Mouse (Mus musculus) limb, embryonic 14.5 days (tissue): ENCODE data around the gene Aaas. TPM values are rescaled to one million over a fixed set of nuclear protein-coding genes. Genes with fewer than 3 reads are reported as not detected.
A peak's percentile ranks its signal among the peaks of the same experiment; 100 is the strongest.

ENCODE experiments used
- ATAC-seq: fragments of 200-750 bp; cut with Nextera tagmentation; 2 replicates; pipeline ENCODE4 v1.8.0; 2017; ENCODE audit warnings: low read depth, moderate number of reproducible peaks, moderate TSS enrichment; ENCODE audit not compliant: low FRiP score
- DNase-seq: peaks from one replicate; pipeline ENCODE4 v3.0.0-alpha.2; 2015; ENCODE audit warnings: low spot score
- H3K27ac ChIP-seq: fragments of 300-500 bp; sonication (generic); replicated peaks from 2 replicates; pipeline ENCODE4 v1.5.1; 2014; ENCODE audit warnings: low read depth, mild to moderate bottlenecking, low read length, moderate library complexity, mixed read lengths
- H3K27me3 ChIP-seq: fragments of 300-500 bp; sonication (generic); 2 replicates; pipeline ENCODE4 v1.6.1; 2014; ENCODE audit warnings: low read length, mixed read lengths; ENCODE audit not compliant: control insufficient read depth, insufficient read depth
- H3K36me3 ChIP-seq: fragments of 300-500 bp; sonication (generic); 2 replicates; pipeline ENCODE4 v1.6.1; 2014; ENCODE audit warnings: mild to moderate bottlenecking, low read length, moderate library complexity, mixed read lengths; ENCODE audit not compliant: control insufficient read depth, insufficient read depth
- H3K4me1 ChIP-seq: fragments of 300-500 bp; sonication (generic); 2 replicates; pipeline ENCODE4 v1.6.1; 2014; ENCODE audit warnings: antibody characterized with exemption, low read length, mixed read lengths; ENCODE audit not compliant: control insufficient read depth, insufficient read depth
- H3K4me2 ChIP-seq: fragments of 300-500 bp; sonication (generic); replicated peaks from 2 replicates; pipeline ENCODE4 v1.6.1; 2014; ENCODE audit warnings: low read depth, mild to moderate bottlenecking, low read length, moderate library complexity; ENCODE audit not compliant: severe bottlenecking
- H3K4me3 ChIP-seq: fragments of 300-500 bp; sonication (generic); replicated peaks from 2 replicates; pipeline ENCODE4 v1.5.1; 2014; ENCODE audit warnings: low read length
- H3K9ac ChIP-seq: fragments of 300-500 bp; sonication (generic); 2 replicates; pipeline ENCODE4 v1.6.1; 2014; ENCODE audit warnings: mild to moderate bottlenecking, low read depth, low read length, moderate library complexity; ENCODE audit not compliant: severe bottlenecking
- H3K9me3 ChIP-seq: fragments of 300-500 bp; sonication (generic); 2 replicates; pipeline ENCODE4 v1.6.1; 2016; ENCODE audit warnings: low read length; ENCODE audit not compliant: control insufficient read depth
- POLR2A ChIP-seq: fragments of 200-500 bp; IDR thresholded peaks from 2 replicates; pipeline ENCODE4 v1.8.0; 2012; ENCODE audit warnings: inconsistent platforms, mild to moderate bottlenecking, moderate library complexity, borderline replicate concordance; ENCODE audit not compliant: insufficient read depth, insufficient read length; ENCODE audit errors: extremely low read depth
- WGBS: fragments of 180-500 bp; shearing (Covaris S2); extraction: QIAGEN DNeasy Blood & Tissue Kit; methylation state at CpG from one replicate; pipeline ENCODE4 v1.1.7; 2014; 5-methylcytosine and 5-hydroxymethylcytosine counted together
- polyA plus RNA-seq, 2 experiments: library from polyadenylated mRNA; depleted of rRNA in 1 of 2; stranded (reverse) in 1 of 2; unstranded in 1 of 2; fragments of >200 nt; fragmentation: Nextera tagmentation in 1 of 2; extraction: Ambion mirVana in 1 of 2; gene quantifications; 2 replicates each; pipeline versions ENCODE4 v1.2.1 to v1.2.3; 2012 to 2014

Gene Aaas
- polyA plus RNA-seq, 2 experiments = 54.4 to 65.5 TPM

DNA sequence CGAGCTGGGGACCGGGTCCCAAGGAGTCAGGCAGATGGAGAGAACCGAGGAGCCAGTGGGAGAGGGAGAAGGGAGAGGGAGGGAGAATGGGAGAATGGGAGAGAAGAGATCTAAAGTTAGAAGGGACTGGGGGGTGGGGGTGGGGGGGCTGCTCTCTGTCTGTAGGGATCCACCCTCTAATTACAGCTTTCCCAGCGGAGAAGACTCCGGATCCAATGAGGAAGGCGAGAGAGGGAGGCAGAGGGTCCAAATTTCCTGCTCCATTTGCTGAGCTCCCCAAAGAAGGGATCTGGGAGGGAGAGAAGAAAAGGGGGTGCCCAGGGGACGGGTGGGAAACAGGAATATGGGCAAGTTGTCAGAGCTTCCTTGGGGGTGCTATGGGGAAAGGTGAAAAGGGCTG, 15.7 kb upstream of the Aaas start:
- H3K4me3 ChIP-seq = peak overlapping the region; percentile 30
- 10% methylated on average over 7 of the region's 7 CpGs for WGBS
- no peaks in the 10 kb centered on the region for H3K36me3 ChIP-seq
- H3K4me1 ChIP-seq = peaks cover 29% of the 10 kb centered on the region
- peak overlapping the region; percentile 54 for H3K9ac ChIP-seq
- no peak overlapping the region for H3K27ac ChIP-seq
- ATAC-seq = no peak
- H3K27me3 ChIP-seq = no peaks in the 10 kb centered on the region
- H3K9me3 ChIP-seq = no peaks in the 10 kb centered on the region
- H3K4me2 ChIP-seq = peak overlapping the region; percentile 47
- no peak for DNase-seq
- TF ChIP-seq POLR2A = no peak

DNA sequence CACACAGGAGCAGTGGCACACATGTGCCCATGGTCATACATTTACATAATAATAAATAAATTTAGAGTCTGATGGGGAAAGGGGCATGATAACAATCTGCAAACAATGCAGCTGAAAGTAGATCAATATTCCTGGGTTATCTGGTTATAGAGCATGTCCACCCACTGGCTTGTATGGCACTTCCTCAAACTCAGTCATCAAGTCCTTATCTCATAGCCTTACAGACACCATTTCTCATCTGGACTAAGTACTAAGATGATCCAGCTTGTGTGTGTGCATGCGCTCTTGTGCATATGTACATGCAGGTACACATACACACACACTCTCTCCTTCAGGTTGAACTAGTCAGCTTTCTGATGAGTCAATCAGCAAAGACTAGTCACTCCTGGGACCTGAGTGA, 14.1 kb upstream of the Aaas start:
- H3K4me1 ChIP-seq = peaks cover 14% of the 10 kb centered on the region; the same call in 1 of the 2 replicates
- 0 out of 2 replicates have a peak overlapping the region, but pooled peaks have one; percentile 30 for H3K4me3 ChIP-seq
- no peak overlapping the region for H3K4me2 ChIP-seq
- TF ChIP-seq POLR2A = no peak
- ATAC-seq (no peak), DNase-seq (no peak)
- no peaks in the 10 kb centered on the region for H3K27me3 ChIP-seq
- H3K27ac ChIP-seq = no peak overlapping the region
- no peaks in the 10 kb centered on the region for H3K36me3 ChIP-seq
- H3K9me3 ChIP-seq = no peaks in the 10 kb centered on the region
- WGBS = 91% methylated on average over 1 of the region's 1 CpGs
- no peak overlapping the region for H3K9ac ChIP-seq

DNA sequence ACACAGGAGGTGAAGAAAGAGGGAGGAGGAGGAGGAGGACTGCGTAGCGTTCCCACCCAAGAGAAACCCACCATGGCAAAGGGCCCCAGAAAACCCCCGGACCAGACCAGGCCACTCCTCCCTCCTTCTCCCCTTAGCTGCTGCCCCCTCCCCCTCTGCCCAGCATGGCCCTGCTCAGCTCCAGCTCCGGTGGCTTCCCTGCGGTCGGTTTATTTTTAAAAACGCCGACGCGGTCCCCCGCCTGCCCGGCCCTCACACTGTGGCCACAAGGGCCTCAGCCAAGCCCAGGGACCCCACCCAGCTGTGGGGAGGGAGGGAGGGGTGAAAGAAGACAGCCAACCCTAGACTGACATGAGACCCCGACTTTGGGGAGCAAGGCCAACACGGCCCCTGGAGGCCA, 12.1 kb upstream of the Aaas start:
- ATAC-seq = peak; percentile 62
- H3K9ac ChIP-seq = peak overlapping the region; percentile 38; the same call in 1 of the 2 replicates
- H3K9me3 ChIP-seq = no peaks in the 10 kb centered on the region
- no peak overlapping the region for H3K4me3 ChIP-seq
- 15% methylated on average over 11 of the region's 14 CpGs for WGBS
- peaks cover 26% of the 10 kb centered on the region for H3K4me1 ChIP-seq
- no peaks in the 10 kb centered on the region for H3K27me3 ChIP-seq
- peak overlapping the region; percentile 39 for H3K4me2 ChIP-seq
- H3K27ac ChIP-seq = no peak overlapping the region; the same call in 1 of the 2 replicates
- no peaks in the 10 kb centered on the region for H3K36me3 ChIP-seq
- no peak for DNase-seq
- no peak for TF ChIP-seq POLR2A

DNA sequence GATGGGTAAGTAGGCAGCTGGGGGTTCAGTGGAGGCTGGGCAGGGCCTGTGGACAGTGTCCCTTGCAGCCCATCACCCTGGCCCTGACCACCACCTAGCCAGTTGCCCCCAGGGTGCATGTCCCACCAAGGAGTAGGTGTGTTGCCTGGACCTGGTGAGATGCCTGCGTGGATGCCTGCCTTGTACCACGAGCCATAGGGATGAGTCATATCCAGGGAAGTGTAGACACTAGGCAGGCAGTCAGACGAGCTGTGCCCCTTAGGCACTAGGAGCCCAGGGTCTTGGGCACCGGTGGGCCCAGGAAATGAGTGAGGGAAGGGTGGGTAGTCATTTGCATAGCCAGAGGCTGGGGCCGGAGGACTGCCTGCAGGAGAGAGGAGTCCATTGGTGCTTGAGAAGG, 8.3 kb upstream of the Aaas start:
- whole genome bisulfite sequencing = 27% methylated on average over 5 of the region's 5 CpGs
- TF ChIP-seq POLR2A = no peak
- H3K9me3 ChIP-seq = no peaks in the 10 kb centered on the region
- no peak overlapping the region for H3K27ac ChIP-seq
- H3K36me3 ChIP-seq = no peaks in the 10 kb centered on the region
- H3K4me3 ChIP-seq = 0 out of 2 replicates have a peak overlapping the region, but pooled peaks have one; percentile 22
- no peak overlapping the region for H3K9ac ChIP-seq
- ATAC-seq (no peak), DNase-seq (no peak)
- H3K27me3 ChIP-seq = no peaks in the 10 kb centered on the region
- H3K4me2 ChIP-seq = no peak overlapping the region
- H3K4me1 ChIP-seq = peaks cover 38% of the 10 kb centered on the region

DNA sequence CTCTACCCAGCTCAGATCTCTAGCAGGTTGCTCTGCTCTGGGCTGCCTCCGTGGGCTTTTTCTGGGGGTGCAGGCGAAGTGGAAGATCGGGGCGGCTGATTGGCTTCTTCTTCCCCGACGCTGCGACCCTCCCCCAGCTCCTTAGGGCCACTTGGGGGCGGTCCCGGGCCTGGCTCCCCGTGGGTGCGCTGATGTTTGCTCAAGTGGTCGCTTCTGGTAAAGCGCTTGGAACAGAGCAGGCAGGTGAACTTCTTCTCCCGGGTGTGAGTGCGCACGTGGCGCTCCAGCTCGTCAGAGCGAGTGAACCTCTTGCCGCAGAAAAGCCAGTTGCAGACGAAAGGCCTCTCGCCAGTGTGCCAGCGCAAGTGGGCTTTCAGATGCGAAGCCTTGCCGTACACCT, 7.6 kb upstream of the Aaas start:
- H3K36me3 ChIP-seq = no peaks in the 10 kb centered on the region
- no peak for TF ChIP-seq POLR2A
- H3K4me3 ChIP-seq = peak overlapping the region; percentile 22
- no peaks in the 10 kb centered on the region for H3K9me3 ChIP-seq
- H3K4me1 ChIP-seq = peaks cover 38% of the 10 kb centered on the region
- no peaks in the 10 kb centered on the region for H3K27me3 ChIP-seq
- H3K4me2 ChIP-seq = peak overlapping the region; percentile 39
- no peak overlapping the region for H3K9ac ChIP-seq
- WGBS = 2% methylated on average over 24 of the region's 25 CpGs
- ATAC-seq (no peak), DNase-seq (no peak)
- 0 out of 2 replicates have a peak overlapping the region, but pooled peaks have one; percentile 13 for H3K27ac ChIP-seq
